Mouse (Mus musculus): ENCODE measurements around the gene Fkbpl. TPM values are rescaled to one million over a fixed set of nuclear protein-coding genes. Genes with fewer than 3 reads are reported as not detected.

Gene Fkbpl
- total RNA-seq (2015; ENCODE audit: low replicate concordance) (2.5 TPM in 1 of 2 replicates, not detected in the other), total RNA-seq (2017; ENCODE audit: low replicate concordance) (2.6 and 4.9 TPM in 2 replicates)

DNA sequence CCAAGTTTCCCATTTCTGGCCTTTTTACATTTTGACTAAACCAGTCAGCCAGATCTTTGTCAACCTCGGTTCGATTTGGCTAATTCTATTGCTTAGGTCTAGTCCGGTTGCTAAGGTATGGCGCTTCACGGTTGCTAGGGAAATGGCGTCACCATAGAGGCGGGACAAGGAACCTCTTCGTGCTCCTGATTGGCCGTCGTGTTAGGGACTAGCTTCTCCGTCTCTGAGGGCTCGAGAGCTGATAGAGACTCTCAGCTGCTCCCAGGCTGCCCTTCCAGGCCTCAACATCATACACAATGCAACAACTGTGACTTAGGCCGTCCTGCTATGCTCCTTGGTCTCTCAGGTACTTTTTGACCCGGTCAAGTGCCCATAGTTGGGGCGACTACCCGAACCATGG, at the start of gene Fkbpl:
Fkbpl (plus strand) TSS at position 157 of the 400 bp plus-strand sequence.
- ATAC-seq (replicated peaks; ENCODE audit: low FRiP score, poor library complexity, severe bottlenecking), result peak; percentile 78

DNA sequence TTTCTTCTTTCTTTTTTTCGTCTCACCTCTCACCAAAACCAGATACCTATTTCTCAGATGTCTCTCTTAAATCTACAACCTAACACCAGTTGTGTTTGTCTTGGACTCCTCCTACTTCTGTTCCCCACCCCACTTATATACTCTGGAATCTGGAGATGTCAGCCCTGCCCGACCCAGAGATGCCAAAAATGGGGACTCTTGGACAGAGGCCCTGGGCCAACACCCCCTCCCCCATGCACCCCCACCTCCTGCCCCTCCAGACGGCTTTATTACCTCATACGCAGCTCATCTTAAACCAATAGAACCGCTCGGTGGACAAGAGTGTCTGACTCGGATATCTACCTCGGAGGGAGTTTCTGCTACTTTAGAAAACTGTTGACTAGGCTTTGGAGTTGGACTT, 48.5 kb upstream of the Fkbpl start:
- ATAC-seq (replicated peaks; ENCODE audit: low FRiP score, poor library complexity, severe bottlenecking), result no peak

DNA sequence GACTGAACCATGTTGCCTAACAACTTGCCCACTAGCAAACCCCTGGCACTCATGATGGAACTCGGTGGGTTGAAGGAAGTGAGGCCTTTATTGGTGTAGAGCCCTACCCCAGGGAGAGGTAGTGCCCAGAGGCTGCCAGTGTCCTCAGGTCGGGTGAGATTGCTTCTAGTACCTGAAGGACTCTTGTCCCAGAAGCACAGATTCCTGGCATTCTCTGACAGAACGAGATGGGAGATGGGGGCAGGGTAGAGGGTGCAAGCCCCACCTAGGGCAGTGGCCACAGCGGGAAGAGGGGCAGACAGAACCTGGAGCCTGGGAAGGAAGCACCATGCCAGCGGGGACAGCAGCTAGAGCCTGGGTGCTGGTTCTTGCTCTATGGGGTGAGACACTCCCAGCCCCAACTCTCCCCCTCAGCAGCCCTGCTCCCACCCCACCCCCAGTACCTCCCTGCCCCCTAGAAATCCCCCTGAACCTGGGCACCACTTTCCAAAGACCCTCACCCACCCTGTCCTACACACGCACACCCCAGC, 46.9 kb upstream of the Fkbpl start, which contains the start of gene Ager:
Ager (plus strand) TSS at position 297 of the 530 bp plus-strand sequence.
- no peak for ATAC-seq (replicated peaks; ENCODE audit: low FRiP score, poor library complexity, severe bottlenecking)

DNA sequence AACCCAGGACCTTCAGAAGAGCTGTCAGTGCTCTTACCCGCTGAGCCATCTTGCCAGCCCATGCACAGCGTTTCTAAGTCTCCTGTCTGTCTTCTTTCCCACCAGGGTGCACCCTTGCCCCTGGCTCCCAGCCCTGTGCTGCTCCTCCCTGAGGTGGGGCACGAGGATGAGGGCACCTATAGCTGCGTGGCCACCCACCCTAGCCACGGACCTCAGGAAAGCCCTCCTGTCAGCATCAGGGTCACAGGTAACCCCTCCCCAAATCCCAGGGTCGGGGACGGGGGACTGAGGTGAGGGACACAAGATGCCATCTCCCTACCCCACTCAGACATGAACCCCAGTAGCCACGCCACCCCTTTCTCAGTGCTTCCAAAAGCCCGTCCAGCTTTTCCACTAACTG, 44.7 kb upstream of the Fkbpl start:
- no peak for ATAC-seq (replicated peaks; ENCODE audit: low FRiP score, poor library complexity, severe bottlenecking)

DNA sequence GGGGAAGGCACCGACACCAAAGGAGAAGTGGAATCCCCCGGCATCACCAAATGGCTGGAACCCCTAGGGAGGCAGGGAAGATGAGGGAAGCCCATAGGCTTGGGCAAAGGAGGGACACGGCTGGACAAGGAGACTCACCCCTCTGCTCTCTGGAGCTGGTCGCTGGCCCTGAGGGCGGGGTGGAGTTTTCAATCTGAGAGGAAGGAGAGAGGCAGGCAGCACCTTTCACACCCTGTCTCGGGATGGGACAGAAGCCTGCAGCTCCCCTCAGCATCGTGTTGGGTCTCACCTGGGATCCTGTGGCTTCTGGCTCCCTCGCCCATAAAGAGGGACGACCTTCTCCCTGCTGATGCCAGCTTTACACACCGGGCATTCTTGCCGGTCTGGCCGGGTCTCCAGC, 42.8 kb upstream of the Fkbpl start:
- no peak for ATAC-seq (replicated peaks; ENCODE audit: low FRiP score, poor library complexity, severe bottlenecking)

DNA sequence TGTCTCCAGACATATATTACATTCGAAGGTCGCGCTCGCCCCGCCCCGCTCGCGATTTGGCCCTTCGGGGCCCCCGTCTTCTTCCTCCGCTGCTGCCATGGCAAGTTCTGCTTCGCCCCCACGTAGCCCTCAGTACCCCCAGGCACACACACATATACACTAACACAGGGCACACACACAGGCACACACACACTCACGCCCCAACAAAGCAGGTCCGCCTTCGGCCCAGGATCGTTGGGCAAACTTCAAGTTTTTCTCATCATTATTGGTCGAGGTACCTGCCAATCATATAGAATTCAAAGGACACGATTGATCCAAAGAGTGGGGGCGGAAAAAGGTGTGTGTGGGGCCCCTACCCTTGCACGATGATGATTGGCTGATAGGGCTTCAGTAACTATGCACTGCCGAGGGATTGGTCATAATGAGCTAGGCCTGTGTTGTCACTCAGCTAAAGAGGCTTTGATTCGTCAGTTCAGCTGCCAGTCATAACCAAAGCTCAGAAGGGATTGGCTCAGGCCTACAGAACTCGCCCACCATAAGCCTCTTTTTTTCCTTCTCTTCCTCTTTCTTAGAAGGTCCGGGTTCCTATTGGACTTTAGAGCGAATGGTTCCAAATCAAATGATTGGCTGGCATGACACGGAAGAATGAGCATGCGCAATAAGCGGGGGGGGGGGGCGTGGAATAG, 41.0 kb upstream of the Fkbpl start, which contains the start of gene Rnf5:
Rnf5 (minus strand) TSS at position 316 of the 686 bp plus-strand sequence.
- peak; percentile 78 for ATAC-seq (replicated peaks; ENCODE audit: low FRiP score, poor library complexity, severe bottlenecking)

DNA sequence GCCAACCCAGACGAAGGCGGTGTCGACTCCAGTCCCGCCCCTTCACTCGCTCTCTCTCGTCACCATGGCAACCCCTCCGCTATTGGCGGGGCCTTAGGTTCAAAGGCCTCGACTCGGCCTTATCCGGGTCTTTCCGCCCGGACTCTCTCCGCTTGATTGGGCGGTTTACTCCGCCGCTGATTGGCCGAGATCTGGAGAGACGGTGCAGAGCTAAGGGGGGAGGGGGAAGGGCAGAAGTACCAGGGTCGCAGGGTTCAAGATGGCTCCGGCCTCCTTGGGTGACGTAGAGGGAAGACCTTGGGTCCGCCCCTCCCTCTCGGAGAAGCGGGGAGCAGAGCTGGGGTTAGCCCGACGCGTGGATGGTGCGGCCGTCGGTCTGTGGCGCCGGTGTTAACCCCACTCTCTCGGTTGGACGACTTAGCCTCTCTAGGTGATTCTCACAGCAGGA, 40.5 kb upstream of the Fkbpl start, which contains the start of gene Agpat1:
Agpat1 (plus strand) TSS at position 202 of the 448 bp plus-strand sequence.
- ATAC-seq (replicated peaks; ENCODE audit: low FRiP score, poor library complexity, severe bottlenecking), result peak; percentile 71

DNA sequence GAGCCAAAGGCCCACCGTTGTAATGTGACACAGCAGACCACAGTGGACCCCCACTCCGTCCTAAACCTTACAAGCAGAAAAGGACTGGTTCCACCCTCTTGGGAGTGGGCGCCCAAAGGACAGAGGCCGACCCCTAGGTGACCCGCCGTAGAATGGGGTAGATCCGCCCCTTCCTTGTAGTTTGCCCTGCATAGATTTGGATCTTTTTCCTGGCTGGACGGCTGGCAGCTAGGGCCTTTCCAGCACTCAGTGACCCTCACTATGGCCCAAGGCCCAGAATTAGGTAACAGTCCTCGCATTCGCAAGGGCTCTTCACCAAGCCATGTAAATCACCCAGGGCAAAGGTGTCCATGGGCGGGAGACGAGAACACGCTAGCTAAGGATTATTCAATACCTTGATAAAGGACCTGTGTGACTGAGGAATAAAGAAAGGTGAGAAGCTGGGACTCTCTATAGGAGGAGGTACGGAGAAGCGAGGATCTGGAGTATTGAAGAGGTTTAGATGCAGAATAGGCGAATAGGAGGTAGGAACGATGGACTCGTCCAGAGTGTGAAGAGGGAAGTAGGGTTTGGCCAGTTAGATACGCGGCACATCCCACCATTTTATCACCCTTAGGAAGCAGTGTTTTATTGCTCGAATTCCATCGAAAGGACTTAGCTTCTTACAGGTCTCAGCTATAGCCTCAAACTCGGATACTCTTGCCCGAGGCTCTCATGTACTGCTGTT, 39.9 kb upstream of the Fkbpl start:
- ATAC-seq (replicated peaks; ENCODE audit: low FRiP score, poor library complexity, severe bottlenecking), result peak; percentile 1

DNA sequence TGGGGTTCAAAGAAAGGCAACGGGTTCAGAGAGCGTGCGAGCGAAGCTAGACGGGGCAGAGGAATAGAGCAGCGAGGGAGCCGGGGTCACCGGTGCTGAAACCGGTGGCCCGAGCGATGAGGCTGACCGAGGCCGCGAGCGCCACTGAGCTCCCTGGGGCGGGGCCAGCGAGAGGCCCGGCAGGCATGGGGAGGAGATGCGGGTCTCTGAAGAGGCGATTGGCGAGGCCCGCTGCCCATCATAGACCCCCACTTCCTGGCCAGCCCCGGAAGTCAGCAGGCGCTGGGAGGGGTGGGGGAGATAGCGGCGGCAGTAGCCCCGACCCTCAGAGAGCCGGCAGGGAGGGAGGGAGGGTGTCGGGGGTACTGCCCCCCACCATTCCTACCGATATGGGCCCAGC, 39.0 kb upstream of the Fkbpl start:
- ATAC-seq (replicated peaks; ENCODE audit: low FRiP score, poor library complexity, severe bottlenecking), result peak; percentile 48

DNA sequence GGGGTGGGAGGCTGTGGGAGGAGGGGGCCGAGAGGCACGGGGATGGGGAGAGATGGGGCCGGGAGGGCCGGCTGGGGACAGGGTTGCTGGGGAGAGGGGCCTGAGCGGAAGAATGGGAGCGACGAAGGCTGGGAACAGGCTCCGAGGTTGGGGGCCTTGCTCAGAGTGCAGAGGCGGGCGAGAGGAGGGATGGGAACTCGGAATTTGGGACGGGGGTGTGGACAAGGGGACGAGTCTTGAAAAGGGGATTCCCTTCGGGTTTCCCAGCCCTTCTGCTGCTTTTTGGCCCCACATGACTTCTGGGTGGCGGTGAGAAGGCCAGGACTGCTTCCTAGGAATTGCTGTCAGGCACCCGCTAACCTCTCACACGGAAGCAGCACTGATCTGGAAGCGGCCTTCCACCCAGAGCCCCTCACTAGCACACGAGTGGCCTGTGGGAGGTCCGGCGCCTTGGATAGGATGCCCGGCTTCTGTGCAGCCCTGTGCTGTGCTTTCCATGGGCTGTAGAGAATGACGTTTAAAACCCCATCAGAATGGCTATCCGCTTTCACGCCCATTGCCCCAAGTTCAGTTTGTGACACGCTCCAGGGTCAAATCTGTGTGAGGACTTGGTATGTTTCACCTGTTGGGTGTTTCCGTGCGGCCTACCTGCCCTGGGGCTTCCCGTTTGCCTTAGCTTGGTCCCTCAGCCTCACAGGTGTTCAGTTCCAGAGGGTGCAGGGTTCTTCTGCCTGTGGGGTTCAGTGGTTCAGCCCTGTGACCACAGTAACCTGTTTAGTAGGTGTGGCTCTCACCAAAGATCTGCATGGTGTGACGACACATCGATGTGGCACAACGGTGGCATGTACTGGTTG, 38.2 kb upstream of the Fkbpl start:
- ATAC-seq (replicated peaks; ENCODE audit: low FRiP score, poor library complexity, severe bottlenecking), result no peak

DNA sequence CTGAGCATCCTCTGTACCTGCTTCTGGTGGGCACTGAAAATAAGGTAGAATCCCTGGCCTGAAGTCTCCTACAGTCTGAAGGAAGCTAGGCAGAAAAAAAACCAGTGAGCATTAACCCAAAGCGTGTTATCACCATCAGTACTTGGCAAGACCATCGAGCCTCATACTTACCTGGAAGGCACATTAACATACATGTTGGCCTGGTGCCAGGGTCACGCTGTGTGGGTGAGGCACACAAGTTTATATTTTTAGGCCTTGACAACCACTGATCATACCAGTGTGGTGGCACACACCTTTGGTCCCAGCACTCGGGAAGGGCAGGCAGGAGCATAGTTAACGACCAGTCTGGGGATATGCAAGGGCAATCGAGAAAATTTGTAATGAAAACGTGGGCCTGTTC, 36.6 kb upstream of the Fkbpl start:
- no peak for ATAC-seq (replicated peaks; ENCODE audit: low FRiP score, poor library complexity, severe bottlenecking)

DNA sequence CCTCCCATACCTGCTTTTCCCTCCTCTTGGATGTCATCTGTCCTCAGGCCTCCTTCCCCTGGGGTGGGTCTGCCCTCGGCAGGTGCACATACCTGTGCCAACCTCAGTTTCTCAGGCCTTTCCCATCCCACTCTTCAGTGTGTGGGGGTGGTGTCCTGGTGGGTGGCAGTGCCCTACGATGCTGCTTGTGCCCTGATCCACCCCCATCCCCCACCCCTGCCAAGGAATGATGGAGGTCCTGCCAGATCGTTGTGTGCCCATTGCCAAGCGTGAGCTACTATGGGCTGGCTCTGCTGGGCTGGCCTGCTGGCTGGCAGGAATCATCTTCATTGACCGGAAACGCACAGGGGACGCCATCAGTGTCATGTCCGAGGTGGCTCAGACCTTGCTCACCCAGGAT, 33.5 kb upstream of the Fkbpl start:
- no peak for ATAC-seq (replicated peaks; ENCODE audit: low FRiP score, poor library complexity, severe bottlenecking)

DNA sequence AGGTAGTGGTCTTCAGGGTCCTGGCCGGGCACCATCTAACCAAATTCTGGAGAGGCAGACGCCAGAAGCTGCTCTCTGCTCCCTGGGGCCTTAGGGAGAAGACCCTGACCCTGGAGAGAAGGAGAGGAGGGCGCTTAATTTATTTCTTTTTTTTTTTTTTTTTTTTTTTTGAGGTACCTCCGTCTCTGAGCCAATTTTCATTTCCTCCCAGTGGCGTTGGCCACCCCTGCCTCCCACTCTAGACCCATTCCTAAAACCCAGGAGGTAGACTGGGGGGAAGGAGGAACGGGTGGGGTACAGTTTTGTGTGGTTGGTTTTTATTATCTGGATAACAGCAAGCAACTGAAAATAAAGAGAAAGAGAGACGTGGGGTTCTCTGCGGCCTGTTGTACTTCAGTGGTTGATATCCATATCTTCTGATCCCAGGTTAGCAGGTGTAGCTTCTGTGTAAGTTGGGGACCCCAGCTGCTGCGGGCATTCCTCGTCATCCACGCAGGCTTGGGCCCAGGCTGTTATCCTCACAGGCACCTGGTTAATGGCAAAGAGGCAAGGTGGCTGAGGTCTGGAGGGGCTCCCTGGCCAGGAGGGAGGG, 31.4 kb upstream of the Fkbpl start:
- ATAC-seq (replicated peaks; ENCODE audit: low FRiP score, poor library complexity, severe bottlenecking), result no peak

DNA sequence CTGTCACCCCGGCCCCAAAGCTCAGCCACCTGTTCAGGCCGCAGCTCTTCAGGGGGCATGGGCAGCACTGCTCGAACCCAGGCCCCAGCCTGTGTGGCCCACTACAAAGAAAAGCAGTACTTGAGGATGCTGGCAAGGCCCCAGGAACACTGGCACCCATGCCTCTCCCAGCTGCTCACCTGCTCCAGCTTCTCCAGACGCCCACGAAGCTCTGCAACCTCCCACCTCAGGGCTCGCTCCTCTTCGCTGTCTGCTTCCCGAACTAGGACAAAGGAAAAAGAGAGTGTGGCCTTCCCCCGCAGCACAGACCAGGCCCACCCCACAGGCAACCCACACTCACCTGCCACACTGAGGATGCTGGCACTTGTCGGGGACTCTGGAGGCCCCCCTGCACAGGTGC, 30.7 kb upstream of the Fkbpl start:
- no peak for ATAC-seq (replicated peaks; ENCODE audit: low FRiP score, poor library complexity, severe bottlenecking)

DNA sequence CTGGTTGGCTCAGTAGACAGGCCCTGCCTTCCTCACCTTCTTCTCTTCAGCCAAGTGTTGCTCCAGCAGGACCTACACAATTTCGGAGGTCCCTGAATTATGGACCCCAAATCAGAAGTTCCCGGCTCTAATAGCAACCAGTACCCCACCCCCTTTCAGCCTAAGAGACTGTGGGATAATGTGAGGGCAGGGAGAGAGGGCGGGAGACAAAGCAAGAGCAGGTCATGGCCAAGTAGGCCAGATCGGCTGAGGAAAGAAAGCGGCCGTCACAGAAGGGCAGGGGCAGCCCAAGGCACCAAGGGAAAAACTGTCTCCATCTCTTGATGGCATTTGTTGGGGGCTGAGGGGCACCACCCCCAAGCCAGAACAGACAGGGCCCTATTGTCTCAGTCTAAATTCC, 28.7 kb upstream of the Fkbpl start, which contains the start of gene Egfl8:
Egfl8 (minus strand) TSS at position 101 of the 400 bp plus-strand sequence.
- ATAC-seq (replicated peaks; ENCODE audit: low FRiP score, poor library complexity, severe bottlenecking), result no peak

DNA sequence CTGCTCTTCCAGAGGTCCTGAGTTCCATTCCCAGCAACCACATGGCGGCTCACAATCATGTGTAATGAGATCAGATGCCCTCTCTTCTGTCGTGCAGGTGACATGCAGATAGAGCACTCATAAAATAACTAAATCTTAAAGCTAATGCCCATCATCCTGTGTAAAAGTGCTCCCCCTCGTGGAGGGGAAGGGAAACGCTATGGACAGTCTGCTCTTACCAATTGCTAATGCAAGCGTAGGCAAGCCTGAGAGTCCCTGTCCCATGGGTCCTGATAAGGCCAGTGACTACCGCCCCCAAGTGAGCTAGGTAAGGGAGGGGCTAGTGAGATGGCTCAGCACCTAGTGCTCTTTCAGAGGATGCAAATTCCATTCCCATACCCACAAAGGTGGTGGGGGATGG, 25.6 kb upstream of the Fkbpl start:
- peak; percentile 83 for ATAC-seq (replicated peaks; ENCODE audit: low FRiP score, poor library complexity, severe bottlenecking)

DNA sequence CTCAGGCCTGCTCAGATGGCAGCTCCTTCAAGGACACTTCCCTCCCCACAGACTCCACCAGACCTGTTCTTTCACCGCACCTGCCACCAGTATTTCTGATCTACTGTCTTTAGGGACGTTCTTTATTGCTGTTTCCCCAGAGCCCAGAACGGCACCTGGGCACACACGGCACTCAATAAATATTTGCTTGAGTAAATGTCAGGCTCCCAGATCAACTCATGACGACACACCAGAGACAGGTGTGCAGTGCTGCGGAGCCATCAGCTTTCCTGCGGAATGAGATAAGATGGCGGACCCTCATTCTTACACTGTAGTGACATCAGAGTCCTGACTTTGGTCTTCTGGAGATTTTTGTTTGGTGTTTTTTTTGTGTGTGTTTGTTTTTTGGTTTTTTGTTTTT, 23.6 kb upstream of the Fkbpl start:
- no peak for ATAC-seq (replicated peaks; ENCODE audit: low FRiP score, poor library complexity, severe bottlenecking)

DNA sequence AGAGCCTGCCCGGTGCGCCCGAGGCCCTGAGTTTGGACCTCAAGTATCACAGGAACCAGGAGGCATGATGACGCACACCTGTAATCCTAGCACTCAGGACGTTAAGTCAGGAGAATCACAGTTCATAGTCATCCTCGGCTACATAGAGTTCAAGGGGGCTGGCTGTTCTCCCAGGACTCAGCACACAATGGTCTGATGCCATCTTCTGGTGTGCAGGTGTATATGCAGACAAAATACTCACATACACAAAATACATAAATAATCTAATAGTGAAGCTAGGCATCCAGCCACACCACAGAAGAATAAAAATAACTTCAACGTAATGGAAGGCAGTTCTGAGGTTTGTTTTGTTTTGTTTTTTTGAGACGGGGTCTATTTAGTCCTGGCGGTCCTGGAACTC, 21.4 kb upstream of the Fkbpl start:
- ATAC-seq (replicated peaks; ENCODE audit: low FRiP score, poor library complexity, severe bottlenecking), result no peak

DNA sequence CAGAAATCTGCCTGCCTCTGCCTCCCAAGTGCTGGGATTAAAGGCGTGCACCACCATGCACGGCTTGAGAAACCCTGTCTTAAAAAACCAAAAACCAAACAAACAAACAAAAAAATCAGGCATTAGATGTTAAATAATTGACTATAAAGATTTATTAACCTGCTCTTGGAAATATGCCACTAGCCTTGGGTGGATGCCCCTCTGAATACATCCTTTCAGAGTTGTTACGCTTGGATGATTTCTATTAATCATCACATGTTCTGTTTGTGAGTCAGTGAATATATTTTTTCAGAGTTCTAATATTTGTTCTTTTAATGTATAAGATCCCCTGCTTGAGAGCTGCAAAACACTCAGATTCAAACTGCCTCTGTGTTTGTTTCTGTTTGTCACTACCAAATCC, 19.6 kb upstream of the Fkbpl start:
- ATAC-seq (replicated peaks; ENCODE audit: low FRiP score, poor library complexity, severe bottlenecking), result no peak

All from erythroid progenitor cell, adult 5-6 weeks (primary cell).